Mouse (Mus musculus): ENCODE measurements around the gene Auts2.

Gene Auts2

DNA sequence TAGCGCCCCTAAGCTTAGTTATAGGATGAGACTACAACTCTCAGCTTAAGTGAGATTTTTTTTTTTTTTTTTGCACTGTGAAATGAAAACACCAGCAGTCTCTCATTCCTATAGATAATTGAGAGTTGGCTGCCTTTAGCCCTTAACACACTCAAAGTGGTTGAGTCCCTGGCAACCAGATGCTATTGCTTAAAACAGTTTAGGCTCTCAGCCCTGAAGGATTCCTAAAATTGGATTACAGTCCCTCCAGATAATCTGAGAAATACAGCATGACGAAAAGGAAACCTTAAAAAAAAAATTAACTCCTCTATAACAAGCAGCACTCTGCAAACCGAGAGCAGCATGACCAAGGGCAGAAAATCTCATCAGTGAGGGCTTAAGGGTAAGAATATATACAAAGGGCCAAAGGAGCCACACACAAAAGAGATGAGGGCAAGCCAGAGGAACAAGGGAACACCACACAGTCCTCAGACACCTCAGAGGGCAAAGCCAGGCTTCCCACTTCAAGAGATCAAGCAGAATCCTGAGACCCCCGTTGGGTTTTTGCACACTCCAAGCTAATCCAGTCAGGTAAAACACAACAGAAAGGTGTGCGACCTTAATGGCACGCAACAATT is 274.7 kb downstream of the Auts2 start:
- DNase-seq (ENCODE audit: low spot score in 2 of 2) = no peak

- no peak for DNase-seq (ENCODE audit: low spot score in 2 of 2)
Measured at GRCm38 (mm10) chr5:132265015-132265414, 278.1 kb downstream of the Auts2 start.

- DNase-seq (ENCODE audit: low spot score in 2 of 2) = no peak
Measured at GRCm38 (mm10) chr5:132261750-132262149, 281.4 kb downstream of the Auts2 start.

DNA sequence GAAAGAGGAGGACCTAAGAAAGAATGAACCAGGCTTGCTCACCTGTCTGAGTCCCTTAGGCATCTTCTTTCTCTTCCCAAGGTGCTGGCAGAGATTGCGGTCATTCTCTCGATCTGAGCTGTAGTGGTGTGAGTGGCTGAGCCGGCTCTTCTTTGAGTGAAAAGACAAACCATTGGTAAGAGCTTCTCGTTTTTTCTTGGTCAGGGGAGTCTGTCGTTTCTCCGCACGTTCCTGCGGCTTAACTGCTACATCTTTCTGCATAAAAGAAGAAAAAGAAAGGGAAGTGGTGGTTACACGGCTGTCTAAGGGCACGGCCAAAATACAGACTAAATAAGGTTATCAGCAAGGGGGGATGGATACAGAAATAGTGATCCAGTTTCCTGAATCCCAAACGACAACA is 284.3 kb downstream of the Auts2 start:
- DNase-seq (ENCODE audit: low spot score in 2 of 2) = no peak

- no peak for DNase-seq (ENCODE audit: low spot score in 2 of 2)
Measured at GRCm38 (mm10) chr5:132255579-132255978, 287.6 kb downstream of the Auts2 start.

- peak; percentile 57 to 59 for DNase-seq (ENCODE audit: low spot score in 2 of 2)
Measured at GRCm38 (mm10) chr5:132249523-132249922, 293.6 kb downstream of the Auts2 start.

DNA sequence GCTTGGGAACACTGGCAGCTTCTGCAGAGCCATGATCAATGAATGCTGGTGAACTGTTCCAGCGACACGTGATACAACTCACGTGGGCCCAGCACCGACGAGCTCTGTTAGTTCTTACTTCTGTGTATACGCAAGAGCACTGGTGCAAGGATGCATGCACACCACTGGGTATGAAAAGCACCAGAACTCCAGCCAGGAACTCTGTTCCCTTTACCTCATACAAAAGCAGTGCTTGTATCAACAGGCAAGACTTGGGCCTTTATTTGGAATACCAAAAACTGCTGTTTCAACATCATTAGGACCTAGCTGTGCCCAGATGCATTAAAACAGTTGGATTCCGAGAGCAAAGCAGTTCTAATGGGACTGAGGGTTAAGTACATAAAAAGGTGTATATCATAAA is 295.1 kb downstream of the Auts2 start:
- no peak for DNase-seq (ENCODE audit: low spot score in 2 of 2)

- DNase-seq (ENCODE audit: low spot score in 2 of 2) = no peak
Measured at GRCm38 (mm10) chr5:132235460-132235859, 307.7 kb downstream of the Auts2 start.

DNA sequence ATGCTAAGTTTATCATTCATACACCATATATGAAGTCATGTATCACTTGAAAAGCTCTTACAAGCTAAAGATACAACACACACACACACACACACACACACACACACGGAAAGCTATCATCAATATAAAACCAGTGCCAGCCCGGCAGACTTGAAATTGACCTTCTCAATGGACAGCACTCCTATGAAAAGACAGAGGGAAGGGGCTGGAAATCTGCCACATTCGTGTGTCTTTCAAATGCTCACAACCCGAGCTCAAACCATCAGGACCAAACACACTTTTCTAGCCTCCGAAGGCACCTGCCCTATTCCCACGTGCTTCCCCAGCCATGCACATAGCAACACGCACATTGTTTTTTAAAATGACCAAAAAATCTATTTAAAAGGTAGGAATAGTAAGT is 308.7 kb downstream of the Auts2 start:
- no peak for DNase-seq (ENCODE audit: low spot score in 2 of 2)

DNA sequence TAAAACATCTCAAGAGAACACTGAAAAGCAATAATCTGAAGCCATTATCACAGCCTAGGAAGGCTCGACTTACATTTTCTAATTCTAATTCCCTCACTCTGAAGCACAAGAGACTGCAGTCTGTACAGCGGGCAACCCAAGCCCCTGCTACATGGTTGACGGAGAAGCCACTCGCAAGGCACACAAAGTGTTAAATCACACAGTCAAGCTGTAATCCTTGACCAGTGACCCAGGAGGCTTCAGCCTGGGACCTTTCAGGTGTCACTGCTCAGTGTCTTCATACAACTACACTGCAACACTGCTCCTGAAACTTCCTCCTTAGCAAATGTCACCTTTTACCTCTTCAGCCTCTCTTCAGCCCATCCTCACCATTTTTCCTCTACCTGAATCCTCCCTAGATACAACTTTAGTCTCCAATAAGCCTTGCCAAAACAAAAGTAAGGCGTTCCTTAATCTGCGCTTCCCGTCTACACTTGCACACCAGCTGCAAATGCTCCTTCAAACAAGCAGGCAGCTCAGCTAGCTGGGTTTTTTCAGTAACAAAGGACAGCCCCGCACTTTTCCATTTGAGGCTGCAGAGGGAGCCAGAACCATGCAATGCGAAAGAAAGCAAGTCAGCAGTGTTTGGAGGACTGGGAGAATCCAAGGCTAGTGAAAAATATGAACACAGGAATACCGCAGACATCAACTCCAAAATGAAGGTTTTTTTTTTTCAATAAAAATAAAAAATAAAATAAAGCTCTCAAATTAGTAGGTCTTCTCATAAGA is 311.7 kb downstream of the Auts2 start:
- DNase-seq (ENCODE audit: low spot score in 2 of 2) = peak in 1 of 2 experiments; percentile 62

- peak; percentile 24 to 37 for DNase-seq (ENCODE audit: low spot score in 2 of 2)
Measured at GRCm38 (mm10) chr5:132229644-132230357, 313.3 kb downstream of the Auts2 start.

DNA sequence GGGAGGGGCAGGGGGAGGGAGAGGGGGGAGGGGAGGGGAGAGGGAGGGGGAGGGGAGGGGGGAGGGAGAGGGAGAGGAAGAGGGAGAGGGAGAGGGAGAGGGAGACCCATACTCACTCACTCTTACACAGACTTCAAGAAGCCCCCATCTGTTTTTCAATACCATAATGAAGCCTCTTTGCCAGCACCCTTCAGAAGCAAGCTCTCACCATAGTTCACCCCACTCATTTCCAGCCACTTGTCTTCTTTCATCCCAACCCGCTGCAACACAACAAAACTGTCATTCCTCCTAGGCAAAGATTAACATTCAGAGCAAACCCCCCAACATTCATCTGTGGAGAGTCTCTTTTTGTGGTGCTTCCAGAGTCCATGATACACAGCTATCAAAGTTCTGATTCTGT is 314.1 kb downstream of the Auts2 start:
- DNase-seq (ENCODE audit: low spot score in 2 of 2) = no peak

GRCm38 (mm10) chr5:132220376-132220930 is 322.7 kb downstream of the Auts2 start:
- no peak for DNase-seq (ENCODE audit: low spot score in 2 of 2)

- DNase-seq (ENCODE audit: low spot score in 2 of 2) = no peak
Measured at GRCm38 (mm10) chr5:132216143-132216542, 327.0 kb downstream of the Auts2 start.

DNA sequence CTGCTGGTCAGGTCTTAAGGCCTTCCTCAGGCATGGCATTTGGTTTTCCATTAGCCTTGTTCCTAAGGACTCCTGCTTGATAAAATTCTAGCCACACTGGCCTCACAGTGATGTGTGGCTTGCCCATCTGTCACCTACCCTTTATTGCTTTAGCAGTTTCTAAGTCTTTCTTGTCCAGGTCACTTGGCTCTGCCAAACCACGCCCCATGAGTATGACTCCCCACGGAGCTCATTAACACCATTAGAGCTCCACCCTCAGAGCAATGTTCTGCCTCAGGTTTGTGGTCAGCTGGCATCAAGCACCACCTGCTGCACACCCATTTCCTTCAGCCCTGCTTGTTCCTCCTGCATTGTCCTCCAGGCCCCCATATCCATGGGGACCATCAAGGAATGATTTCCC is 330.7 kb downstream of the Auts2 start:
- DNase-seq (ENCODE audit: low spot score in 2 of 2) = no peak

GRCm38 (mm10) chr5:132209694-132210093 is 333.4 kb downstream of the Auts2 start:
- no peak for DNase-seq (ENCODE audit: low spot score in 2 of 2)

GRCm38 (mm10) chr5:132206220-132206619 is 336.9 kb downstream of the Auts2 start:
- no peak for DNase-seq (ENCODE audit: low spot score in 2 of 2)

DNA sequence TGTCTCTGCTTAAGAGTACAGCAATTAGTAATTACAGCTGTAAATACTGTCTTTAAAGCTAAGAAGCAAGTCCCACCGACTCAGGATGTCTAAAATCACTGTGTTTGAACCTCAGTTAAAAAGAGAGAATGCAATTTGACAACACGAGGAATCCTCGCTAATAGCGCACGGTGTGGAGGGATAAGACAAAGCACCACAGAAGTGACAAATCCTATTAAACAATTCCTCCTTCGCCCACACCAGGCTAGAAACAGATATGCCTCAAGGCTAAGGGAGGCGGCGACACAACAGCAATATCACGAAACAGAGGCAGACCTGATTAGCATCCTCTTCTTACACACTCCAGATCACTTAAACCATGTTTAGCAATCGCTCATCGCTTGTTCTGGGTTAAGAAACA is 339.3 kb downstream of the Auts2 start:
- no peak for DNase-seq (ENCODE audit: low spot score in 2 of 2)

GRCm38 (mm10) chr5:132201077-132201645 is 342.0 kb downstream of the Auts2 start:
- no peak for DNase-seq (ENCODE audit: low spot score in 2 of 2)

DNA sequence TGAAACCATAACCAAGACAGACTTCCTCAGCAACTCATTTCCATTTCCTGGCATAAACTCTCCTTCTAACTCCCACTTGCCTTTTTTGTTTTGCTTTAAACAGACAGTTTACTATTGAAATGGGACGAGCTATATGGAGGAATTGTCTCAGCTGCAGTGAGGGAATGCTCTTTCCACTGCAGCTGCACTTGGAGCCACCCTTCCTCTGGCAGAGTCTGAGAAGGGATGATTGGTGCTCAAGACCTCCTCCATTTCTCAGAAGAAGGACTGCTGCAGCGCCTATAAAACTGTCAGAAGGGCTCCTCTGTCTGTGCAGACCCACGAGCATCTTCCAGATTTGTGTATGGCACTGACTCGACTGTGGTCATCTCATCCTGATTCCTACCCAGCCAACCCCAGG is 342.5 kb downstream of the Auts2 start:
- DNase-seq (ENCODE audit: low spot score in 2 of 2) = no peak

GRCm38 (mm10) chr5:132195048-132195533 is 348.1 kb downstream of the Auts2 start:
- no peak for DNase-seq (ENCODE audit: low spot score in 2 of 2)

GRCm38 (mm10) chr5:132190190-132190589 is 353.0 kb downstream of the Auts2 start:
- no peak for DNase-seq (ENCODE audit: low spot score in 2 of 2)
